Mouse (Mus musculus) cerebellum, adult 11-12 months (tissue): ENCODE measurements around the gene Fcgr2b.

ENCODE experiments used
- DNase-seq: peaks from one replicate; pipeline ENCODE4 v3.0.0; 2022

Gene Fcgr2b

DNA sequence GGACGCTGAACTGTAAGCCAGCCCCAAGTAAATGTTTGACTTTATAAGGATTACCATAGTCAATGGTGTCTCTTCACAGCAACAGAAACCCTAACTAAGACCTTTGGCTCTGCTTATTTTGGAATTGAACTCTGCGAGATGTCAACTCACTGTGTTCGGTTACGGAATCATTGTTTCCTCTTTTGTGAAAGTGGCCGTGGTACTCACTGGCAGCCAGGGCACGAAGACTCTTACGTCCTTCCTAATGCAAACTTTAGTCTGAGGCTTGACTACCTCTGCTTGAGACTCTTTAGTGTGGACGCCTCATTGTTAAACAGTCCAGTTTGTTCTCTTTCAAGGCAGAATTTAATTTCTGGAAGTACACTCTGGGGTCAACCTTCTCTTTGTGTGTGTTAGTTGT lies 57.0 kb downstream of the Fcgr2b start:
- no peak for DNase-seq

DNA sequence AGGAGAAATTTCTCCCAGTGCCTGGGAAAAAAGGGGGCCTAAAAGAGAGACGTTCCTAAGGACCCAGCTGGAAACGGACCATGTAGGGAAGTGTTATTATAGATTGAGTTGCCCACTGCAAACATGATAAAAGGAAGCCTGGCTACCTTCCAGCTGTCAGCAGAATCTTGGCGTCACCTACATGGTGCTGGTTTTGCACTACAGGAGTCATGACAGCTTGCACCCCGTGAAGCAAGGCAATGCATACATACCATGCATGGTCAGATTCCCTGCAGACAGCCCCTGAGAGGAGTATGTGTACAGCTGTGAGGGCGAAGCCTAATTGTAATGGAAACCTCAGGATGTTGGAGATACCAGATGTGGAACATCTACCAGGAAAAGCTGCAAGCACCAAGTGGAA lies 60.7 kb downstream of the Fcgr2b start:
- DNase-seq, result no peak

DNA sequence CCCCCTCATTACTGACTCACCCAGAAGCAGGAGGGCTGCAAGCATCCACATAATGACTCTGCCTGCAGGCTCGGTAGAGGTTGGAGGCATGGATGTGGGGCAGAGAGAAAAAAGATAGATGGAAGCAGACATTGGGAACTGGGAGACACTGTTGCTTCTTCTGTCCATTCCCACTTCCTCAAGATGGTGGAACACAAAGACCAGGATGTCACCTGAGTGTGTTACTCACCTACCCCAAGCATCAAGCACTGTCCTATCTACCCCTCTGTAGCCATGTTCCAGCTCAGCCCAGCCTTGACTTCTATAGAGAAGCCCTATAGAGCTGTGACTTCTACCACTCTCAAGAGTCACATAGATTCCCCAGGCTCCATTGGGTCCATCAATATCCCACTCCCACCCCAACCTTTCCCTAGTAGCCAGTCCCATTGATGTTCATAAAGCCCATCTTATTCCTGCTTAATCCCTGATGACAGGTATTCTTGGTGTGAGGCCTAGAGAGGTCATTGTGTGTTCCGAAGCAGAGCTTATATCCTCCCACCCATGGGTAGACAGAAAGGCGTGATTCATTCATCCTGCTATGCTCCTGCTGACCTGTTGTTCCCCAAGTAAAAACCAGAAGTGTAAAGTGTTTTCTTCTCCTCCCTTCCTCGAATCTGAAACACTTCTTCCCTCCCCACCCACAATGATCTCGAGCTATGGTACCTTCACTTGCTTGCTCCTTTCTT lies 63.3 kb downstream of the Fcgr2b start, which contains the start of gene Fcrlb:
Fcrlb (minus strand) TSS at position 51 of the 725 bp plus-strand sequence.
- DNase-seq, result no peak

DNA sequence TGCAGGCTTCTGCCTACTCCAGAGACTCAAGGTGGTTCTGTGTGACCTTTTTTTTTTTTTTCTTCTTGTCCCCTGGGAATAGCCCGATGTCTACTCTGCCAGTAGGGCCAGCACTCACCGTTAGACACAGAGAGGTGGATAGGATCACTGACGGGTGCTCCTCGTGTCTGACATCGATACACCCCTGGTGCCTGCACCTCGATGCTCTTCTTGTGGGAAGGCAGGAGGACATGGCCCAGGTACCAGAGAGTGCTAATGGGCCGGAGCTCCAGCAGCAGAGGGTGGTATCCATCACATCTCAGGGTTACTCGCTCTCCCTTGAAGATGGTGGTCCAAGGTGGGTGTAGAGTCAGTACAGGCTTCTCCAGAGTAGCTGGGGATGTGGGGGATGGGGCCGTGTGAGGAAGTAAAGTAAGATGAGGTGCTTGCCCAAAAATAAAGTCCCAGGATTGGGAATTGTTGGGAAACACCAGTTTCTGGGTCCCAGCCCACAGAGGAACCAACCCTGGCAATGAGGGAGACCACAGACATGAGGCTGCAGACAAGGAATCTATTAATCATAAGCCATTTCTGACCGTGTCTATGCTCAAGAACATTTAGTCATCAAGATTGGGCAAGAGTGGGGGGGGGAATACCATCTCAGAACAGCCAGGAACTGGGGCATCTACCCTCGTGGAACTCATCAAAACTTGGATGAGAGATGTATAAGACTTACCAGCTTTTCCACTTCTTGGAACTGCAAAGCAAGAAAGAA lies 64.3 kb downstream of the Fcgr2b start:
- no peak for DNase-seq
